Mouse (Mus musculus) liver, adult (tissue): ENCODE results near the gene Gabpb2.

ENCODE experiments used
- GATA4 ChIP-seq: IDR thresholded peaks from 2 replicates; pipeline ENCODE4 v1.6.1; 2014; ENCODE audit warnings: mild to moderate bottlenecking, low read length; ENCODE audit not compliant: insufficient replicate concordance

Gene Gabpb2

DNA sequence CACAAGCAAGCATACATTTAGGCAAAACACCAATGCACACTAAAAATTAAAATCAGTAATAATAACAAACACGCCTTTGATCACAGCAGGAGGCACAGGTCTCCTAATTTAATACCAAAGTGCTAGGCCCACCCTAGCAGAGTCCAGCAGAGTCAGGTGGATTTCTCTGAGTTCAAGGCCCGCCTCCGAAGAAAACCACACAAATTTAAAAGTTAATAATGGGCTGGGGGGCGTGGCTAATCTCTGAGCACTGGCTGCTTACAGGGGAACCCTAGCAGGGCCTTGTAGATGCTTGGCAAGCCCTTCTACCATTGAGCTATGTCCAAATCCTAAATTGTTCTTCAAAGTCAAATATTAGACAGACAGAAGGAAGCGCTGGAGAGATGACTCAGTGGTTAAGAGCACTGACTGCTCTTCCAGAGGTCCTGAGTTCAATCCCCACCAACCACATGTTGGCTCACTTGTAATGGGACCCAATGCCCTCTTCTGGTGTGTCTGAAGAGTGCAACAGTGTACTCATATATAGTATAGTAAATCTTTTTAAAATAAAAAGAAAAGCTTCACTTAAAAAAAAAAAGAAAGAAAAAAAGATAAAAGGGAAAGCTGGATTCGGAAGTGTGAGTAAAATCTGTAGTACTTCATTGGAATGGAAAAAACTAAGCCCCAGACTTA, 886 bp upstream of the Gabpb2 start:
- TF ChIP-seq GATA4 = no peak

DNA sequence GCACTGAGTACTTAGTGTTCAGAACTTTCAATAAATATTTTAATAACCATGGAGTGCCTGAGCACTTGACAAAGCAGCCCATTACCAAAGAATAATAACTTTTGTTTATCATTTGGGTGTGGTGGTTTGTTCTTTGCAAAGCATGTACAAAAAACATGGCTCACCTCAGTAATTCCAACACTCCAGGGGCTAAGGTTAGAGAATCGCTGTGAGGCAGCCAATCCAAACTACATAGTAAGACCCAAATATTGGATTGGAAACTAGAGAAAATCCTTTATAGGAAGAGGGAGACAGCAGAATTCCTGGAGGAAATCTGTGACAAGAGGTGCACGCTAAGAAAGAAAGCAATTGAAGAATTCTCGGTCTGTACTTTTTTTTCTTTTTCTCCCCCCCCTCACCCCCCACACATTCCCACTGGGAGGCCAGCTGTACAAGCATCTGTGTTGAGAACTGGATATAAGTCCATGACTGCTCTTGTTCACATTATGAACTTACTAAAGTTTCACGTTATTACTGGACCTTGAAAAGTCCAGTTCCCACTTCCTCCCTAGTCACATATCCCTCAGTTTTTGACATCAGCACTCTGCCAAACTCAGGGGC, 961 bp downstream of the Gabpb2 start:
- TF ChIP-seq GATA4 = no peak

DNA sequence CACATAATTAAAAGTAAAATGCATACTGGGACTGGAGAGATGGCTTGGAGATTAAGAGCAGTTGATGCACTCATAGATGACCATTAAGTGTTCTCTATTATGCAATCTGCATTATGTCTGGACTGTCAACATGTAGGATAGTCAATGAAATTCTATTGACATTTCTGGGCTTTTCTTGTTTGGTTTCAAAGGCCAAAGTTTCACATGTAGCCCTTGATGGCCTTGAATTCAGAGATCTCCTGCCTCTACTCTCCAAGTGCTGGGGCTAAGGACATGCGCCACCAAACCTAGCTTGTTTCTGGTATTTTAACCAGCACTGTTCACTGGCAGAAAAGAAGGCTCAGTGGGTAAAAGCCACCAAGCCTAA, 4.1 kb downstream of the Gabpb2 start:
- TF ChIP-seq GATA4 = no peak

DNA sequence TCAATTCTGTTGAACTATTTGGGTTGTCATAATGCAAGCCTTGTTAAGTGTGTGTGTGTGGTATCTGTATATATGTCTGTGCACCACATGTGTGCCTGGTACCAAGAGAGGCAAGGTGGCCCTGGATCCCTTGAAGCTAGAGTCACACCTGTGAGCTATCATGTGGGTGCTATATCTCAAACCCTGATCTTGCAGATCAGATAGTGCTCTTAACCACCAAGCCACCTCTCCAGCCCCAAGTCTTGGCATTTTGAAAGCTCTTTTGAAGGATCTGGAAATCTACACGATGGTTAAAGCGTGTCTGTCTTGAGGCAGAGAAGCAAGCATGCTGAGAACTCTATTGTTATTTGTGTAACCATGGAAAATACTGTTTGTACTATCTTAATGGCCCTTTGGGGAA, 7.1 kb downstream of the Gabpb2 start:
- no peak for TF ChIP-seq GATA4

DNA sequence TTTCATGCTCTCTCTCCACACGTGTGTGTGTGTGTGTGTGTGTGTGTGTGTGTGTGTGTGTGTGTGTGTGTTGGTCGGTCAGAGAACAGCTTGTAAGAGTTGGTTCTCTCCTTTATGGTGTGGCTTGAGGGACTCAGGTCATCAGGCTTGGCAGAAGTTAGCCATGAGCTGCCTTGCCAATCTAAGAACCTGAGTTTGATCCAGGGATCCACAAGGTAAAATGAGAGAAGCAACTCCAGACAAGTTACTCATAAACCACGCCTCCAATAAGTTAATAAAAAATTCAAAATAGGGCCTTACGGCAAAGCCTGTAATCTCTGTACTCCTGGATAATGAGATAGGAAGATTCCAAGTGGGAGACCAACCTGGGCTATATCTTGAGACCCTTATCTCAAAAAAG, 9.4 kb downstream of the Gabpb2 start:
- TF ChIP-seq GATA4 = no peak

DNA sequence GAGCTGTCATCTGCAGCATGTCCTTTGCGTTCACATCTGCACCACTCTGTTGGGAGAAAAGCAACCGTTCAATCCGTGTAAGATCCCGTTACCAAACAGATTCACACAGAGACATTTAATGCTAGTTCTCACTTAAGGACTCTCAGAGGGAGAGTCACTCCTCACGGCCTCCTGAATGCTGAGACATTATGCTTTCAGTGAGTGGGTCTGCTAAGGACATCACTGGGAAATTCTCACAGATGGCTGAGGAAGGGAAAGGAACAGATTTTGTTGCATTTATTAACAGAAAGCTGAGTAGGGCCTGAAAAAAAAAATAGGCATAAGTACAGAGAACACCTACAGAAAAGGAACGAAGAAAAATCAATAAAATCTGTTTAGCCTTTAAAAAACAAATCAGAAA, 13.8 kb downstream of the Gabpb2 start:
- no peak for TF ChIP-seq GATA4

DNA sequence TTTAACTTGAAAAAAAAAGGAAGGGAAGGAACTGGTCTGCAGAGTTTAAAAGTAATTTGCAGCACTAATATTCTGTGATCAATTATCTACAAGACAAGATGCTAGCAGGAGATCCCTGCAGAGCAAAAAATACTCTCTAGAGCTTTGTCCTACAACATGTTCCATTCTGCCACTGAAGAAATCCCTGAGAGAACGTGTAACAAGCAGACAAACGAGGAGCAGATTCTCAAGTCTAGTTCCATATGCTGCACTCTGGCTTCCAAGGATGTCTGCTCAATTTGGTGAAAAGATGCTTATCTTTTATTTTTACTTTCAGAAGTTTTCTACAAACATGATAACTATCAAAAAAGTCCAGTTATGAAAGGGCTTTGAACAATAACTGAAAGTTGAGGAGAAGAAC, 17.2 kb downstream of the Gabpb2 start:
- no peak for TF ChIP-seq GATA4

DNA sequence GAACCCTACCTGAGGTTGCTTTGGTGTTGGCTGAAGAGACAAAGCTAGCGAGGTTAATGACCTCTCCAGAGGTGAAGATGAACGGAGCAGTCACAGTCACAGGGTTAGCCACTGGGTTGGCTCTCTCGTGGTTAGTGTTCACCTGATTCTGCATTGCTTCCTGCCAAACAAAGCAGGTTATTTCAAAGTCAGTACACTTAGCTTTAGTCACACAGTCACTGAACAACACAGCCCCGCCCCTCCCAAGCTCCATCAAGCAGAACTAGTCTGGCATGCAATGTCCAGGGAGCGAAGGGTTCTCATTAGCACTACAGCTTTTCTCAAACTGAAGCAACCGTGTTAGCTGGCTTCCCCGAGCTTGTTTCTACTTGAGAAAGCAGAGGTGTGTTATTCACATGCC, 17.6 kb downstream of the Gabpb2 start:
- no peak for TF ChIP-seq GATA4

DNA sequence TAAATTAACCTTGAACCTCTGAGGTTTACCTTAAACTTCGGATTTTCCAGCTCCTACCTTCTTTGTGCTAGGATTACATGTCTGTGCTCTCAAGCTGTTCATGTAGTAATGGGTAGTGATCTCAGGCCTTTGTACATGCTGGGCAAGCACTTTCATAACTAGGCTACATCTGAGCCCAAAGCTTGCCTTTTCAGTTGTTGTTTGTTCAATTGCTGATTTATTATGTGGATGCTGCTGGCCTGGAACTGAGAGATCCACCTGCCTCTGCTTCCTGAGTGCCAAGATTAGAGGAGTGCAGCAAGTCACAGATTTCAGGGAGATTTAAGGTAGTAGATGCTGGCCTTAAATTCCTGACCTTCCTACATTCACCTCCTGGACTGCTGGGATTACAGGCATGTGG, 18.6 kb downstream of the Gabpb2 start:
- no peak for TF ChIP-seq GATA4

DNA sequence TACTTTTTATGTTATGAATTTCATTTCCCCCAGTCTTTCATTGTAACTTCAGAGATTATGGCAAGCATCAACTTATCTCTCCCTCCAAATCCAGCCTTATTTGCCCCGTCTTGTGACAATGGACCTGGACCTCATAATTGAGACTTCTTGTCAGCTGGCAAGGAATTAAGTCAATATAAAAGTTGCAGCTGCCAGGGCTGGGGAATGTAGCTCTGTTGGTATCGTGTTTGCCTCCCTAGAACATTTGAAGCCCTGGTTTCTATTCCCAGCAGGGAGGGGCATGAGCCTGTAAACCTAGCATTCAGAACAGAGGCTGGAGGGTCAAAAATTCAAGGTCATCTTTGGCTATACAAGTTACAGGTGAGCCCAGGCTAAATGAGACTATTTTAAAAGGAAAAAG, 21.9 kb downstream of the Gabpb2 start:
- TF ChIP-seq GATA4 = no peak

DNA sequence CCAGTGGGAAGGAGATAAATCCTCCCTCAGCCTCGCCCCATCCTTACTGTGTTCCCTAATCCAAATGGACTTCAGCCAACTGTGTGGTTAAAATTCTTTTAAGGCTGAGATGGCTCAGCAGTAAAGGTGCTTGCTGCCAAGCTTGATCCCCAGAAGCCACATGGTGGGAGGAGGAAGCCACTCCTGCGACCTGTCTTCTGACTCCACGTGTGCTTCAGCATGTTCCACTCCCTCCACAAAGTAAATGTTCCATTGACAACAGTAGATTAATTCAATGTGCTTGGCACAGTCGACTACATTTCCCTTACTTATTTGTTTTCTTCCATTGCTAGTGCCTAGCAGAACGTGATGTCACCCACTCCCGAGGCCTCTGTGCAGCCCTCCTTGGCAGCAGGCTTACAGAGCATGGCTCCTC, 23.0 kb downstream of the Gabpb2 start:
- no peak for TF ChIP-seq GATA4

DNA sequence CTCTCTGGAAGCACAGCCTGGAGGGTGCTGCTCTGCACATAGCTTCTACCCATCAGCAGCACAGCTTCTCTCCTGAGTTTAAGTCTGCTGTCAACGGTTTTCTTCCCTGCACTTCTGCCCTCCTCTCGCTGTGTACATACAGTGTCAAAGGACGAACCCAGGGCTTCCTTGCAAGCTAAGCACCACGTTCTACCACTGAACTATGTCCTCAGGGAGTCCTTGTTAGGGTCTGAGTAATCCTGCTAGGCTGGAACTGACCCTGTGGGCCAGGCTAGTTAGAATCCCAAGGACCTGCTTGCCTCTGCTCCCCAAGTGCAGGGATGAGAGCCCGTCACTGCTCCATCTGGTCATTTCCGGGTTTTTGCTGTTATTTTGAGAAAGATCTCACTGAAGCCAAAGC, 30.8 kb downstream of the Gabpb2 start:
- TF ChIP-seq GATA4 = no peak

DNA sequence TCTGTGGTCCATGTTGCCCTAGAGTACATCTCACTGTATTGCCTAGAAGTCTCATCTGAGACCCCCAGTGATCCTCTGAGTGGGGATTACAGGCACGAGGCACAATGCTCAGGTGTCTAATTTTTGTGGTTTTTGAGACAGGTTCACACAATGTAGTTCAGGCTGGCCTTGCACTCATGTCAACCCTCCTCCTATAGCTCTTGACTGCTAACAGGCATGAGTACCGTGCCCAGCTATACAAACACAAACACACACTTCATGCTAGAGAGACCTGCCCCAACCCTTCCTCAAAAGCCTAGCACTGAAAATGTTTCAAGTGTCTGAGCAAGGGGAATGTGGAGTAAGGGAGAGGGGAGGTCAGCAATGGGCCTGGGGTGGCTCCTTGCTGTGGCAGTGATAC, 31.6 kb downstream of the Gabpb2 start:
- no peak for TF ChIP-seq GATA4

DNA sequence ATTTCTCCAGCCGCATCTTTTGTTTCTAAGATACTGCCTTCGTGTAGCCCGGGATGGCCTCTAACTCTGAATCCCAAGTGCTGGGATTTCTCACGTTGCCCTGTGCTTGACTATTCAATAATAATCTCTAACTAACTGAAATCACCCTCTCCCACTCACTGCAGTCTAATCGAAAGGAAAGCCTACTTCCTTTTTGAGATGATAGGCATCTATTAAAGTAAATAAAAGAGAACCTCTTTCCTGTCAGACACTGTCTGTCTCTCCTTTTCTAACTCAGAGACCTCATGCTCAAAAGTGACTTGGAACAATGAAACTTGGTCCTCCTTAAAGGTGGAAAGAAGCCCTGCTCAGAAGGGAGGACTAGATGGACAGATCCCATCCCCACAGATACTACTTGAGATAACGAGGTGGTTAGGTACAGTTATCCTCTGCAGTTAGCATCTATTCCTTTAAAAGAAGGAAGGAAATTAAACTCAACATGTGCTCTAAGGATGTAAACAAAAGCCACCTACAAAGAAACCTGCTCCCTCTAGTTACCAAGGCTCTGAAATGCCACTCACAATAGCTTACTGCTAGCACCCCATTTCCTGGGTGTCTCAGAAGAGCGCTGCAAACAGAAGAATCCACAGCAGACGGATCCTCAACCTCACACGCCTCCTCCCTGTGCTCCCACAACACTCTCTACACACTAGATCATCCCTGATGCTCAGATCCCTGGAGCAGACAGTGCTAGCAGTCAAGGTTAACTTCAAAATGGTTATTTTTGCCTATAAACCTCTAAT, 32.7 kb downstream of the Gabpb2 start:
- TF ChIP-seq GATA4 = no peak

DNA sequence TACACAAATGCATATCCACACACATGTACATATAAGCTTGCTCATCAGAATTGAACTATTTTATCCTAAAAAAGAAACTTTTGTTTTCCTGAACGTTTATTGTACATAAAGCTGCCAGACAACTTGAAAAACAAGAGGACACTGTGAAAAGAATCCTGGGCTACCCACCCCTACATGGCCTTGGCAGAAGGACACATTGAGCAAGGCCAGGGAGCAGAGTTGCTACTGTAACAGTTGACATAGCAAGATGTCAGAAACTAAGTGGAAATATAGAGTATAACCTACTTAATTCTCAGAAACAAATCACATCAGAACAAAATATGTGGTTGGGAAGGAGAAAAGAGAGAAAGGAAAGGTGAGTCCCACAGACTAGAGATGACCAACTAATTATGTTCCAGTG, 35.9 kb downstream of the Gabpb2 start:
- no peak for TF ChIP-seq GATA4

DNA sequence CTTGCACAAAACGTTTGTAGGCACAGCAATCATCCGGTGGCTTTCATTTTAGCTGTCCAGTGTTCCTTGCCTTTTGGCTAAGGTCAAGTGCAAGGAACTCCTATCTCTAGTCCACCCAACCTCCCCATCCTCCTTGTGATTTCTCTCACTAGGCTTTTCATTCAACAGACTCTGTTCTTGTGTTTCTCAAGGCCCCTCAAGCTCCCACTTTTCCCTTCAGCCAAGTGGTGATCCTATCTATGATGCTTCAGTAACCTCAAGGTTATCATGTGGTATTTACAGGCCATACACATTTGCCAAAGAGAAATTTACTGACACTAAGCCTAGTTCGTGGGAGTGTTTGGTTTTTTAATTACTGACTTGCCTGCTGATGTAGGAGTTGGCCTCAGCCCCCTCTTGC, 37.8 kb downstream of the Gabpb2 start:
- TF ChIP-seq GATA4 = no peak
